Mouse (Mus musculus) midbrain, postnatal 0 days (tissue): ENCODE measurements around the gene Surf4. TPM values are rescaled to one million over a fixed set of nuclear protein-coding genes. Genes with fewer than 3 reads are reported as not detected.
"Not testable (repeated sequence)": the region's sequence is repeated elsewhere in the genome, so short reads cannot be mapped to it uniquely, and the experiment has no call there.

Experiments
- ATAC-seq: fragments of 200-750 bp; cut with Nextera tagmentation; 2 replicates; pipeline ENCODE4 v1.8.0; 2017; ENCODE audit warnings: moderate number of reproducible peaks, mild to moderate bottlenecking, moderate TSS enrichment, moderate library complexity; ENCODE audit not compliant: low FRiP score
- DNase-seq: peaks from one replicate; pipeline ENCODE4 v3.0.0-alpha.2; 2015; ENCODE audit warnings: low spot score
- H3K27ac ChIP-seq: fragments of 300-500 bp; sonication (generic); 2 replicates; pipeline ENCODE4 v1.5.1; 2014; ENCODE audit warnings: low read depth, mild to moderate bottlenecking, low read length, mixed read lengths
- H3K27me3 ChIP-seq: fragments of 300-500 bp; sonication (generic); 2 replicates; pipeline ENCODE4 v1.6.1; 2014; ENCODE audit warnings: low read length, control low read depth, mixed read lengths; ENCODE audit not compliant: insufficient read depth
- H3K36me3 ChIP-seq: fragments of 300-500 bp; sonication (generic); 2 replicates; pipeline ENCODE4 v1.6.1; 2014; ENCODE audit warnings: low read length, control low read depth, mixed read lengths; ENCODE audit not compliant: insufficient read depth
- H3K4me1 ChIP-seq: fragments of 300-500 bp; sonication (generic); 2 replicates; pipeline ENCODE4 v1.6.1; 2014; ENCODE audit warnings: mild to moderate bottlenecking, control low read depth, antibody characterized with exemption, low read length, mixed read lengths; ENCODE audit not compliant: insufficient read depth
- H3K4me2 ChIP-seq: fragments of 300-500 bp; sonication (generic); 2 replicates; pipeline ENCODE4 v1.6.1; 2014; ENCODE audit warnings: low read depth, mild to moderate bottlenecking, low read length, mixed read lengths; ENCODE audit not compliant: poor library complexity, severe bottlenecking
- H3K4me3 ChIP-seq: fragments of 300-500 bp; sonication (generic); 2 replicates; pipeline ENCODE4 v1.5.1; 2014; ENCODE audit warnings: low read depth, mild to moderate bottlenecking, low read length, moderate library complexity
- H3K9ac ChIP-seq: fragments of 300-500 bp; sonication (generic); replicated peaks from 2 replicates; pipeline ENCODE4 v1.6.1; 2014; ENCODE audit warnings: mild to moderate bottlenecking, low read length, moderate library complexity, mixed read lengths; ENCODE audit not compliant: poor library complexity, severe bottlenecking
- H3K9me3 ChIP-seq: fragments of 300-500 bp; sonication (generic); 2 replicates; pipeline ENCODE4 v1.6.1; 2016; ENCODE audit warnings: low read length, control low read depth
- CTCF ChIP-seq: IDR thresholded peaks from 2 replicates; pipeline ENCODE4 v1.5.1; 2016; ENCODE audit warnings: antibody characterized with exemption, mild to moderate bottlenecking
- WGBS: fragments of 180-500 bp; shearing (Covaris S2); extraction: QIAGEN DNeasy Blood & Tissue Kit; methylation state at CpG from one replicate; pipeline ENCODE4 v1.1.7; 2014; 5-methylcytosine and 5-hydroxymethylcytosine counted together
- polyA plus RNA-seq: library from polyadenylated mRNA; unstranded; fragments of >200 nt; fragmentation: Nextera tagmentation; extraction: Ambion mirVana; gene quantifications from 2 replicates; pipeline ENCODE4 v1.2.1, GENCODE M21; 2015
- total RNA-seq: library from RNA; depleted of rRNA; stranded (reverse); fragments of >200 nt; gene quantifications from 2 replicates; pipeline ENCODE4 v1.2.3, GENCODE M21; 2014

Surf4 gene
- total and polyA plus RNA-seq, 2 experiments from 2014 or later, result 102 to 120 TPM

DNA sequence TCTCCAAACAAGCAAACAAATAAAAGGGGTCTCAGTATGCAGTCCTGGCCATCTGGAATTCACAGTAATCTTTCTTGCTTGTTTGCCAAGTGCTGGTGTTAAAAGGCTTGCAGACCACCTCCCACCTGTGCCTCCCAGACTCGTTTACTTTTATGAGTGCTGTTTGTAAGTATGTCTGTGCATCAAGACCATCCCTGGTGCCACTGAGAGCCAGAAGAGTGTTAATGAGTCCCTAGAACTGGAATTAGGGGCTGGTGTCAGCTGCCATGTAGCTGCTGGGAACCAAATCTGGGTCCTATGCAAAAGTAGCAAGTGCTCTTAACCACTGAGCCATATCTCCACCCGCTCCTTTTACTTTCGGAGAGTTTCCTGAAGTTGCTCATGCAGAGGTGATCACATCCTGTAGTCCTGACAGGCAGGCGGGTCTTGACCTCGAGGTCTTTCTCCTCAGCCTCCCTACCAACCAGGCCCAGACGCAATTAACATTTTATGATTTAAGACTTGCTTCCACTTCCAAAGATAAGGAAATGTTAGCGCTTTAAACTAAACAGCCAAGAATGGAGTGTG lies 31.8 kb downstream of the Surf4 start:
- H3K4me3 ChIP-seq, result peak overlapping the region; percentile 80
- H3K9ac ChIP-seq, result peak overlapping the region; percentile 71
- H3K36me3 ChIP-seq, result peaks cover 39% of the 10 kb centered on the region
- no peaks in the 10 kb centered on the region for H3K9me3 ChIP-seq
- no peak for DNase-seq
- ATAC-seq, result no peak
- 13% methylated on average over 7 of the region's 7 CpGs for WGBS
- no peak for TF ChIP-seq CTCF
- peaks cover 9% of the 10 kb centered on the region; the same call in 1 of the 2 replicates for H3K4me1 ChIP-seq
- H3K27ac ChIP-seq, result peak overlapping the region; percentile 83
- no peaks in the 10 kb centered on the region for H3K27me3 ChIP-seq
- H3K4me2 ChIP-seq, result peak overlapping the region; percentile 71

DNA sequence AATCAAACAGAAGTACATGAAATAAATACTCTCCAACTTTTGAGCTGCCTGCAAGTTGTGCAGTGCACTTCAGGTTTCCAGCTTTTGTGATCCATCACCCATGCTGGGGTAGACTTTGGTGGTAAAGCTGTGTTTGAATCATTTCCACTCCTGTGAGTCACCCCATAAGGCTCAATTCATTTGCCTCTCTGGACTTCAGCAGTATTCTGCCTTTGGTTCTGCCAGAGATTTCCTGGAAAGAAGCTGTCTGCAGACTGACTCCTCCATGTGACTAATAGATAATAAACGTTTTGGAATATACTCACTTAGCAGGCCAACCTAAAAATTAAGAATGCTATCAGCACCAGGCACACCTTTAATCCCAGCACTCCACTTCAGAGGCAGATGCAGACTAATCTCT lies 33.0 kb downstream of the Surf4 start:
- peaks cover 9% of the 10 kb centered on the region; the same call in 1 of the 2 replicates for H3K4me1 ChIP-seq
- no peaks in the 10 kb centered on the region for H3K9me3 ChIP-seq
- WGBS, result 79% methylated on average over 1 of the region's 1 CpGs
- H3K9ac ChIP-seq, result no peak overlapping the region
- no peak for TF ChIP-seq CTCF
- no peak overlapping the region for H3K4me3 ChIP-seq
- H3K27me3 ChIP-seq, result no peaks in the 10 kb centered on the region
- H3K27ac ChIP-seq, result no peak overlapping the region
- no peak for DNase-seq
- H3K36me3 ChIP-seq, result peaks cover 28% of the 10 kb centered on the region
- no peak overlapping the region for H3K4me2 ChIP-seq
- no peak for ATAC-seq

DNA sequence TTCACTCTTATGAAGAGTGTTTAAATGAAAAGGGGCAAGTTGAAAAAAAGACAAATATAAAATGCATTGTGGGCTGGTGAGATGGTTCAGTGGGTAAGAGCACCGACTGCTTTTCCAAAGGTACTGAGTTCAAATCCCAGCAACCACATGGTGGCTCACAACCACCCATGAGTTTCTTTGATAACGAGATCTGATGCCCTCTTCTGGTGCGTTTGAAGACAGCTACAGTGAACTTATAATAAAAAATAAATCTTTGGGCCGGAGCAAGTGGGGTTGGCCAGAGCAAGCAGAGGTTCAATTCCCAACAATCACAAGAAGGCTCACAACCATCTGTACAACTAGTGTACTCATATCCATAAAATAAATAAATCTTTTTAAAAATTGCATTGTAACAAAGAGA lies 37.8 kb downstream of the Surf4 start:
- H3K4me2 ChIP-seq, result no peak overlapping the region
- no peaks in the 10 kb centered on the region for H3K27me3 ChIP-seq
- no peak for DNase-seq
- H3K36me3 ChIP-seq, result peaks cover 44% of the 10 kb centered on the region
- H3K9me3 ChIP-seq, result no peaks in the 10 kb centered on the region
- no peak overlapping the region for H3K9ac ChIP-seq
- no peak overlapping the region for H3K4me3 ChIP-seq
- H3K27ac ChIP-seq, result no peak overlapping the region
- peak; percentile 37; the same call in 1 of the 2 replicates for TF ChIP-seq CTCF
- WGBS, result 92% methylated on average over 4 of the region's 4 CpGs
- ATAC-seq, result no peak
- H3K4me1 ChIP-seq, result no peaks in the 10 kb centered on the region

DNA sequence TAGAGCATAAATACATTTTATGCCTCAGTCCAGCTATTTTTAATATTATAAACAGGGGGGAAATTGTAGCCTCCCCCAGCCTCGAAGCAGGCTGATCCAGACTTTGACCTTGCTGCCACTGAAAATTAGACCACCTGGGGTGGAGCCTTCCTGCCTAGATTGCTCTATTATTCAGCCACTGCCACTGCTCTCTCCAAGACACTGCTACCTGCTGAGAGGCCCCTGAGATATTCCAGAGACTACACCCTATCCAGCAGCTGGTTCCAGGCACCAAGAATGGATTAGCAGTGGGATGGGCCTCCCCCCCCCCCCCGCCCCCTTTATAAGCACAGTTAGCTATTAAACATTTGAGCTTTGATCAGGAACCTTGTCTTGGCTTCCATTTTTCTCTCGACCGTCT lies 47.6 kb downstream of the Surf4 start:
- H3K4me1 ChIP-seq, ATAC-seq, H3K9me3 ChIP-seq, H3K27me3 ChIP-seq, H3K9ac ChIP-seq, H3K4me2 ChIP-seq, DNase-seq, H3K27ac ChIP-seq, H3K4me3 ChIP-seq: not testable (repeated sequence)
- H3K36me3 ChIP-seq, result peaks cover 15% of the 10 kb centered on the region
- 47% methylated on average over 4 of the region's 4 CpGs for WGBS

DNA sequence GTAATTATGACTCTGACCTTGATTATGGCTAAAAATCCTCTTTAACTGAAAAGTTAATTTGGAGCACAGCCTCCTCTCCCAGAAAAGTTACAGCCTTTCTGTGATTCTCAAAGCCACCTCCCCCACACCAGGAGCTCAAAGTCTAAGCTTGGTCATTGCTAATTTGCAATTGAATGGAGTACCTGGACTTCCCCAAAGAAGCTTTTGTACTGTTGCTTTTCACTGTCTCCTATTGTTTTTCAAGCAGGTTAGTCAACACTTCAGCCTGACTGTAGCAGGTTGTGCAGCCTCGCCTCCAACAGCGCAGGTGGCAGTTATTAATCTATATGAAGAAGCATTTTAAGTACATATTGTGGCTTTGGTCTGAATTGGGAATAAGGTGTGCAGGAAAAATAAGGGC lies 48.2 kb downstream of the Surf4 start:
- H3K27me3 ChIP-seq, H3K27ac ChIP-seq, H3K9me3 ChIP-seq, ATAC-seq, H3K9ac ChIP-seq, H3K4me2 ChIP-seq, DNase-seq, H3K36me3 ChIP-seq, H3K4me1 ChIP-seq, H3K4me3 ChIP-seq: not testable (repeated sequence)
- 82% methylated on average over 2 of the region's 2 CpGs for WGBS

DNA sequence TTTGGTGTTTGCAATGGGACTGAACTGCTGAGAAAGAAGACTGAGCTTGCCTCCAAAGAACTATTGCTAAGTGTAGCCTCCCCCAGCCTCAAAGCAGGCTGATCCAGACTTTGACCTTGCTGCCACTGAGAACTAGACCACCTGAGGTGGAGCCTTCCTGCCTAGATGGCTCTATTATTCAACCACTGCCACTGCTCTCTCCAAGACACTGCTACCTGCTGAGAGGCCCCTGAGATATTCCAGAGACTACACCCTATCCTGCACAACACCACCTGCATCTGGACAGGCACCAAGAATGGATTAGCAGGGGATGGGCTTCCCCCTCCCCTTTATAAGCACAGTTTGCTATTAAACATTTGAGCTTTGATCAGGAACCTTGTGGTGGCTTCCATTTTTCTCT lies 55.2 kb downstream of the Surf4 start:
- DNase-seq, result no peak

More for the DNA sequence above, 55.2 kb downstream of the Surf4 start:
- H3K4me3 ChIP-seq, result no peak overlapping the region
- H3K27me3 ChIP-seq, result no peaks in the 10 kb centered on the region
- H3K36me3 ChIP-seq, result no peaks in the 10 kb centered on the region
- H3K9ac ChIP-seq, result no peak overlapping the region
- no peak overlapping the region for H3K27ac ChIP-seq
- no peak overlapping the region for H3K4me2 ChIP-seq
- ATAC-seq, result no peak
- no peaks in the 10 kb centered on the region for H3K9me3 ChIP-seq
- no peaks in the 10 kb centered on the region for H3K4me1 ChIP-seq
- no peak for TF ChIP-seq CTCF
